Mouse (Mus musculus) small intestine, adult 2 months (tissue): Measurements from ENCODE around the gene Irak4. TPM values are rescaled to one million over a fixed set of nuclear protein-coding genes. Genes with fewer than 3 reads are reported as not detected.

Experiments
- H3K27ac ChIP-seq: fragments of 200-500 bp; 2 replicates; pipeline ENCODE4 v1.5.1; 2012; ENCODE audit warnings: low read depth, low read length, control low read depth, inconsistent platforms; ENCODE audit not compliant: insufficient read depth
- H3K27me3 ChIP-seq: fragments of 200-500 bp; 2 replicates; pipeline ENCODE4 v1.6.1; 2012; ENCODE audit warnings: mild to moderate bottlenecking, moderate library complexity, low read length, inconsistent platforms; ENCODE audit not compliant: control insufficient read depth, insufficient read depth
- H3K36me3 ChIP-seq: fragments of 200-500 bp; 2 replicates; pipeline ENCODE4 v1.6.1; 2012; ENCODE audit warnings: mild to moderate bottlenecking, low read length, control low read depth, inconsistent platforms; ENCODE audit not compliant: control insufficient read depth, insufficient read depth
- H3K4me1 ChIP-seq: fragments of 200-500 bp; 2 replicates; pipeline ENCODE4 v1.6.1; 2012; ENCODE audit warnings: low read length, inconsistent platforms, mixed read lengths; ENCODE audit not compliant: control insufficient read depth, insufficient read depth, insufficient read length
- H3K4me3 ChIP-seq: fragments of 200-500 bp; 2 replicates; pipeline ENCODE4 v1.5.1; 2012; ENCODE audit warnings: low read depth, mild to moderate bottlenecking, control low read depth, inconsistent platforms, low read length, moderate library complexity
- CTCF ChIP-seq: fragments of 200-500 bp; IDR thresholded peaks from 2 replicates; pipeline ENCODE4 v1.5.1; 2012; ENCODE audit warnings: low read depth, mild to moderate bottlenecking, control low read depth, inconsistent platforms, low read length, moderate library complexity, mixed read lengths; ENCODE audit not compliant: insufficient replicate concordance, insufficient read length; ENCODE audit errors: extremely low read depth
- POLR2A ChIP-seq: fragments of 200-500 bp; IDR thresholded peaks from 2 replicates; pipeline ENCODE4 v1.6.1; 2012; ENCODE audit warnings: low read depth, mild to moderate bottlenecking, control low read depth, inconsistent platforms, low read length, moderate library complexity
- WGBS: fragments of 180-500 bp; shearing (Covaris S2); methylation state at CpG from one replicate; pipeline ENCODE4 v1.1.7; 2018; 5-methylcytosine and 5-hydroxymethylcytosine counted together
- polyA plus RNA-seq: library from polyadenylated mRNA; depleted of rRNA; stranded (reverse); fragments of >200 nt; gene quantifications from 2 replicates; pipeline ENCODE4 v1.2.3, GENCODE M21; 2012

The Irak4 gene
- polyA plus RNA-seq, 1 experiment = 12.9 TPM

DNA sequence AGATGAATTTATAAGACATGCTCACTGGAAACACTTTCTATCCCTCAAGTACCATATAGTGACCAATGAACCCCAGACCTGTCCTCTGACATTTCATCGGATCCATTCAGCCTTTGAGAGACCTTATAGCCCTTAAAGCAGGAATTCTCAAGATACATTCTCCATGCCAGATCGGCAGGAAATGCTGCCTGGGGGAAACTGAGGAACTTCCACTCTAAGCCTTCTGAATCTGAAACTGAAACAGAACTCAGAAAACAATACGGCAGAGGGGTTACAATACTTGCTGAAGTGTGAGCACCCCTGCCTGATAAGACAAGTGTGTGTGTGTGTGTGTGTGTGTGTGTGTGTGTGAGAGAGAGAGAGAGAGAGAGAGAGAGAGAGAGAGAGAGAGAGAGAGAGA lies 4.1 kb upstream of the Irak4 start:
- WGBS = 83% methylated on average over 3 of the region's 3 CpGs

DNA sequence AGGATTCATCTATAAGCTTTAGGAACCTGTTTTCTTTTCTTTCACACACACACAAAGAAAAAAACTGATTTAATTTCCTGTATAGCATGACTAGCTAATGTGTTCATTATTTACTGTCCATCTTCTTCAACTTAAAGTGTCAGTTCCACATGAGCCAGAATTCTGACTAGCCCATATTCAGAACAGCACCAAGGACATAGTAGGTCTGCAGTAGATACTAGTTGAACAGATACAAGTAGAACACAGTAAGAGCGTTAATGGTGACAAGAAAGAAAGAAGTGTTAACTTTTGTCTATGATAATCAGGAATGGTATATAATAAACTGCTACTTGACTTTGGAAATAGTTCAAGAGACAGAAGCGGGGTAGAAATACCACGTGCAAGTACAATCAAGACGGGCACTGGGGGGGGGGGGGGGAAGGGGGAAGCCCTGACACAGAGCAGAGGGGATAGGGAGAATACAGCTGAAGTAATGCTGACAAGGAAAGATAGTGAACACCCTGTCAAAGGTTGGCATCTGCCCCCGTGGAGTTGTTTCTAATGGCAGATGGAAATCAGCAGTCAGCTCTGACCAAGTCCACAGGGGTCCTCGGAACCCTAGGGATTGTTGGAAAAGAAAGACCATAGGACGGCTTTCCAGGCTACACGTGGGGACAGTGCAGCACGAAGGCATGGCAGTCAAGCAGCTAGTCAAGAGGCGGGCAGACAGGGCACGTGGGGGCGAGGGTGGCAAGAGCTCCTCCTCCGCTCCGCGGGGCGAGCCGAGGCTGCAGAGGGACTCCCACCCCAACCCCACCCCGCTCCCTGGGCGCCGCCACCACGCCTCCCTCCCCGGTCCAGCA lies 655 bp upstream of the Irak4 start:
- Histone ChIP-seq H3K4me3 (peak overlapping the region; percentile 72), H3K27me3 (no peaks in the 10 kb centered on the region), H3K27ac (no peak overlapping the region), H3K4me1 (peaks cover 15% of the 10 kb centered on the region; the same call in 1 of the 2 replicates), H3K36me3 (peaks cover 3% of the 10 kb centered on the region)
- 2% methylated on average over 22 of the region's 22 CpGs for WGBS
- TF ChIP-seq POLR2A = no peak
- TF ChIP-seq CTCF = no peak

More for the DNA sequence above, 4.1 kb upstream of the Irak4 start:
- no peak overlapping the region for H3K4me3 ChIP-seq
- H3K27ac ChIP-seq = no peak overlapping the region
- H3K4me1 ChIP-seq = peaks cover 3% of the 10 kb centered on the region; the same call in 1 of the 2 replicates
- no peaks in the 10 kb centered on the region for H3K27me3 ChIP-seq
- peaks cover 4% of the 10 kb centered on the region; the same call in 1 of the 2 replicates for H3K36me3 ChIP-seq
- TF ChIP-seq CTCF = no peak
- no peak for TF ChIP-seq POLR2A

DNA sequence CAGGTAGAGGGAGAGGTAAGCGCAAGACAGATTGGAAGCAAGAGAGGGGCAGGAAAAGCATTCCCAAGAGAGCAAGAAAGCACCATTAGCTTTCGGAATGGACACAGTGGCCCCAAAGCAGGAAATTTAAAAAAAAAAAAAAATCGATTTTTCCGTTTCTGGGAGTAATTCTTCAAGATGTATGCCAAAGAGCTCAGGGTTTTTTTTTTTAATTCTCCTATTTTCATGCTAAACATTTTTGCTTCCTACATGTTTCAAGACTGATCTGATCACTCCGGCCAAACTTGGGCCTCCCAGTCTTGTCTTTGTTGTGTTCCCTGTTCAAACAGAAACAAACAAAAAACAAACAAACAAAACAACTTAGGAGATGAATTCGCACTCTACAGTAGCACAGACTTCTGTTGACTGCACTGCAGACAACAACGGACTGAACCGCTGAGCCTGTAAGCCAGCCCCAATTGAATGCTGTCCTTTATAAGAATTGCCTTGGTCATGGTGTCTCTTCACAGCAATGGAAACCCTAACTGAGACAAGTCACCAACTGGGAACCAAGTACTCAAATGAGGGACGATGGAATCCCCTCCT lies 701 bp downstream of the Irak4 start:
- 17% methylated on average over 9 of the region's 9 CpGs for WGBS
- Histone ChIP-seq H3K4me3 (peak overlapping the region; percentile 72), H3K36me3 (peaks cover 14% of the 10 kb centered on the region), H3K4me1 (peaks cover 15% of the 10 kb centered on the region; the same call in 1 of the 2 replicates), H3K27ac (peak overlapping the region; percentile 97), H3K27me3 (no peaks in the 10 kb centered on the region)
- TF ChIP-seq POLR2A (no peak), CTCF (no peak)

DNA sequence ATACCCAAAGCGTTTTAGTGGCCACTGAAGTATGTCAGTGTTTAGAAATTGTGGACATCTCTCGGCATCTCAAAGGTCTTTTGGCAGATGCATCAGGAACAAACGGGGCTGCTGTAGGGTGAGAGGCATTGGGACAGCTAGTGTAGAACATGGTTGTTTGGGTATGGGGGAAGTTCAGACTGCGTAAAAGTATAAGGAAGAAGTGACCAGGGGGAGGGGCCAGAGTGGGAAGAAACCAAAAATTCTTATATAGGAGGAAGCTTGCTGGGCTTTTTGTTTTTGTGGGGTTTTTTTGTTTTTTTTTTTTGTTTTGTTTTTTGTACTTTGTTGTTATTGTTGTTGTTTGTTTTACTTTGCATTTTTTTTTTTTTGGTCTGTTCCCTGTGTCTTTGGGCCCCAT lies 1.4 kb downstream of the Irak4 start:
- no peak overlapping the region for H3K27ac ChIP-seq
- peaks cover 15% of the 10 kb centered on the region; the same call in 1 of the 2 replicates for H3K4me1 ChIP-seq
- H3K4me3 ChIP-seq = no peak overlapping the region
- TF ChIP-seq CTCF (no peak), POLR2A (no peak)
- WGBS = 41% methylated on average over 4 of the region's 4 CpGs
- H3K36me3 ChIP-seq = peaks cover 20% of the 10 kb centered on the region
- no peaks in the 10 kb centered on the region for H3K27me3 ChIP-seq

DNA sequence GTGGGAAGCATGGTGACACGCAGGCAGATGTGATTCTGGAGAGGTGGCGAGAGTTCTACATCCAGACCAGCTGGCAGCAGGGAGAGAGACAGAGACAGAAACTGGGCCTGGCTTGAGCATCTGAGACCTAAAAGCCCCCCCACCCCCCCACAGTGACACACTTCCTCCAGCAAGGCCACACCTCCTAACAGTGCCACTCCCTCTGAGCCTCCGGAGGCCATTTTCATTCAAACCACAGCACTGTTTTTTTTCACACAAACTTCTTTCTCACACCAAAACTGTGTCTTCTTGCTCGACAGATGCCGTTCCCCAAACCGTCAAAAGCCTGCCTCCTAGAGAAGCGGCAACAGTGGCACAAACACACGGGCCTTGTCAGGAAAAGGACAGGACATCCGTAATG lies 10.1 kb downstream of the Irak4 start:
- no peak for TF ChIP-seq POLR2A
- no peak for TF ChIP-seq CTCF
- H3K4me1 ChIP-seq = no peaks in the 10 kb centered on the region
- 96% methylated on average over 9 of the region's 9 CpGs for WGBS
- no peaks in the 10 kb centered on the region for H3K27me3 ChIP-seq
- H3K36me3 ChIP-seq = peaks cover 46% of the 10 kb centered on the region
- H3K4me3 ChIP-seq = no peak overlapping the region
- H3K27ac ChIP-seq = no peak overlapping the region

DNA sequence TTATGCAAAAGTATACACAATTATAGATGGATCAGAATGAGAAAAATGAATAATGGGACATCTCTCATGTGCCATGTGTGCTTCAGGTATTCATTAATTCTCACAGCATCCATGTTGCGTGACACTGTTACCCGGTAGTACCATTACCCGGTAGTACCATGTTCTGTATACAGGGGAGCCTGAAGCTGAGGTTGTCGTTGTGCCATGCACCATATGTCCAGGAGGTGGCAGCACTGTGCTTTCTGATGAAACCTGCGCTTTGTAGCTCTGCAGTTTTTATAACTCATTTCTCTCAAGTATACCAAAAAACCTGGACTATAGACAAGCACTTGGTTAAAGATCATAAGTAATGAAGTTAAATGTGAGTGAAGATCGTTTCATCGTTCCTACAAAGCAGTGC lies 14.0 kb downstream of the Irak4 start:
- Histone ChIP-seq H3K4me1 (peaks cover 3% of the 10 kb centered on the region; the same call in 1 of the 2 replicates), H3K27me3 (no peaks in the 10 kb centered on the region), H3K36me3 (peaks cover 36% of the 10 kb centered on the region), H3K4me3 (no peak overlapping the region), H3K27ac (no peak overlapping the region)
- 10% methylated on average over 7 of the region's 7 CpGs for WGBS
- TF ChIP-seq POLR2A (no peak), CTCF (peak; percentile 84; the same call in 1 of the 2 replicates)

DNA sequence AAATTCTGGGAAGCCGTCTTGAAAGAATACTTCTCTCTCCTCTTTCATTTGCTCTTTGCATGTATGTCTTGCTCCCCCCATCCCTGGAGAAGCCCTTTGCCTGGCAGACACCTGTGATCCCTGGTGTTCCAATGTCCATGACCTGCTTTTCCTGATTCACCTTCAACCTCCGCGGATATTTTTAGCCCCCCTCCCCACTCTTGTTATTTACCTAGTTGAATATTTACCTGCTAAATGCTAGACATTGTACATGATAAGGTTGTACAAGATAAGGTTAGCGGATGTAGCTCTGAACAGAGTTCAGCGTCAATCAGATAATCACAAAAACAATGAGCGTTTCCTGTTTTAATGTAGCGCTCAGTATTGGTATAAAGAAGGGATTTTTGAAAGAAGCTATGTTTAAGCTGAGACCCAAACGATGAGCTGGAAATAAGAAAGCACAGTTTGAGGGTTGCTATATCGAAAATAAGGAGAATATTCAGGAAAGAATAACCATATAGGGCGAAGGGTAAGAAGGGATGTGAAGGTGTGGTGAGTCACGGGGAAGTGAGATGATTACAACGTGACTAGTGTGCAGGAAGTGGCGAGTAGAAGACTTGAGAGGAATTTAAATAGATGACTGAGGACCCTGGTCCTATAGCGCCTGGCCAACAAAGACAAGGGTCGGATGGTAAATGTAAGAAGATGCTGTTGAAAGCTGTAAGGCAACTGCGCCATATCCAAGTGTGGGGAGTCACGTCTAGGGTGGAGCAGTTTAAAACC lies 15.6 kb downstream of the Irak4 start:
- TF ChIP-seq POLR2A (no peak), CTCF (no peak)
- H3K27ac ChIP-seq = peak overlapping the region; percentile 85
- 23% methylated on average over 17 of the region's 17 CpGs for WGBS
- H3K27me3 ChIP-seq = no peaks in the 10 kb centered on the region
- H3K4me1 ChIP-seq = peaks cover 3% of the 10 kb centered on the region; the same call in 1 of the 2 replicates
- H3K36me3 ChIP-seq = peaks cover 39% of the 10 kb centered on the region
- H3K4me3 ChIP-seq = no peak overlapping the region
